In genomic region chr10:108443931-108444876, GRCm38 (mm10) we compare ENCODE assay signal across 10 mouse cellular contexts.
DNase-seq lines count a peak whose midpoint lies in the region; ATAC-seq and TF ChIP-seq lines count a peak whose summit lies in the region.
"Had no signal": no experiment of that assay in that cellular context is flagged by ENCODE, and none has a peak within 500 bp of the region (broad histone marks: within the 10 kb centered on the region; RNA-seq: fewer than 3 reads in every experiment).

No protein-coding gene starts in this region.

- H3K9ac ChIP-seq in forebrain, embryonic 11.5 days (ENCODE audit: low read length) = no peak overlapping the region
- H3K9ac ChIP-seq in midbrain, embryonic 12.5 days (replicated peaks) = no peak overlapping the region
- no peak overlapping the region for H3K9ac ChIP-seq in midbrain, embryonic 15.5 days
- no peak overlapping the region for H3K9ac ChIP-seq in stomach, embryonic 14.5 days (replicated peaks; ENCODE audit: low read depth, low read length)
- H3K9ac ChIP-seq: embryonic facial prominence, embryonic 12.5 days had no signal

- TF ChIP-seq POLR2A in kidney, adult 2 months (IDR thresholded peaks at IDR 0.05; ENCODE audit: low read depth, low read length) = no peak

- H3K4me1 ChIP-seq in forebrain, embryonic 10.5 days = peaks cover 24% of the 10 kb centered on the region
- peaks cover 2% of the 10 kb centered on the region; the same call in 1 of the 2 replicates for H3K4me1 ChIP-seq in forebrain, embryonic 11.5 days (replicated peaks; ENCODE audit: control insufficient read depth, insufficient read depth, low read length)
- H3K4me1 ChIP-seq in midbrain, embryonic 12.5 days = peaks cover 12% of the 10 kb centered on the region
- H3K4me1 ChIP-seq in midbrain, embryonic 15.5 days = peaks cover 5% of the 10 kb centered on the region; the same call in 1 of the 2 replicates
- peaks cover 20% of the 10 kb centered on the region; the same call in 1 of the 2 replicates for H3K4me1 ChIP-seq in kidney, adult 2 months (ENCODE audit: control insufficient read depth, insufficient read depth, low read length)
- H3K4me1 ChIP-seq in stomach, embryonic 14.5 days (ENCODE audit: control insufficient read depth, insufficient read depth, low read length) = peaks cover 12% of the 10 kb centered on the region; the same call in 1 of the 2 replicates

- H3K27me3 ChIP-seq in forebrain, embryonic 10.5 days (ENCODE audit: poor library complexity, severe bottlenecking) = no peaks in the 10 kb centered on the region; the same call in 1 of the 2 replicates
- no peaks in the 10 kb centered on the region for H3K27me3 ChIP-seq in forebrain, embryonic 11.5 days (ENCODE audit: control insufficient read depth, insufficient read depth, low read length)
- H3K27me3 ChIP-seq in midbrain, embryonic 12.5 days = no peaks in the 10 kb centered on the region; the same call in 1 of the 2 replicates
- H3K27me3 ChIP-seq in midbrain, embryonic 15.5 days (replicated peaks) = peaks cover 3% of the 10 kb centered on the region; the same call in 1 of the 2 replicates
- H3K27me3 ChIP-seq in kidney, adult 2 months (replicated peaks; ENCODE audit: control insufficient read depth, insufficient read depth, low read length) = no peaks in the 10 kb centered on the region
- no peaks in the 10 kb centered on the region for H3K27me3 ChIP-seq in stomach, embryonic 14.5 days (ENCODE audit: control insufficient read depth, insufficient read depth, low read length)

- ATAC-seq in forebrain, embryonic 11.5 days (replicated peaks; ENCODE audit: low FRiP score) = no peak
- ATAC-seq in midbrain, embryonic 12.5 days (ENCODE audit: low FRiP score, low read depth) = peak; percentile 21; the same call in 1 of the 2 replicates
- ATAC-seq in midbrain, embryonic 15.5 days (replicated peaks) = no peak; the same call in 1 of the 2 replicates
- 0 out of 2 replicates have a peak, but pooled peaks have one; percentile 29 for ATAC-seq in stomach, embryonic 14.5 days (ENCODE audit: insufficient number of reproducible peaks, insufficient read depth, low FRiP score, low read depth)

- no peak for DNase-seq in forebrain, embryonic 10.5 days (ENCODE audit: extremely low spot score, low spot score)
- no peak for DNase-seq in forebrain, embryonic 11.5 days (ENCODE audit: low spot score)
- DNase-seq in kidney, adult 2 months = peak; percentile 82
- no peak for DNase-seq in spleen, adult 18-20 months
- no peak for DNase-seq in layer of hippocampus, adult 8-10 months (ENCODE audit: low spot score in 2 of 2)
- DNase-seq: liver had no signal

- 0 out of 2 replicates have a peak overlapping the region, but pooled peaks have one; percentile 15 for H3K27ac ChIP-seq in forebrain, embryonic 10.5 days
- no peak overlapping the region for H3K27ac ChIP-seq in forebrain, embryonic 11.5 days (ENCODE audit: low read depth, low read length)
- no peak overlapping the region for H3K27ac ChIP-seq in midbrain, embryonic 12.5 days (replicated peaks)
- no peak overlapping the region for H3K27ac ChIP-seq in midbrain, embryonic 15.5 days
- peak overlapping the region; percentile 86 for H3K27ac ChIP-seq in kidney, adult 2 months (ENCODE audit: insufficient read depth, low read depth, low read length)
- no peak overlapping the region for H3K27ac ChIP-seq in stomach, embryonic 14.5 days (ENCODE audit: low read length)
- H3K27ac ChIP-seq: embryonic facial prominence, embryonic 12.5 days had no signal

- H3K4me3 ChIP-seq in forebrain, embryonic 10.5 days = no peak overlapping the region
- no peak overlapping the region for H3K4me3 ChIP-seq in forebrain, embryonic 11.5 days (ENCODE audit: low read depth, low read length)
- H3K4me3 ChIP-seq in midbrain, embryonic 12.5 days = no peak overlapping the region
- no peak overlapping the region for H3K4me3 ChIP-seq in midbrain, embryonic 15.5 days
- peak overlapping the region; percentile 31 for H3K4me3 ChIP-seq in kidney, adult 2 months (ENCODE audit: insufficient read depth, low read depth, low read length)
- no peak overlapping the region for H3K4me3 ChIP-seq in stomach, embryonic 14.5 days (ENCODE audit: low read depth, low read length)
- H3K4me3 ChIP-seq: embryonic facial prominence, embryonic 12.5 days had no signal

- H3K9me3 ChIP-seq in forebrain, embryonic 10.5 days = no peaks in the 10 kb centered on the region
- H3K9me3 ChIP-seq in forebrain, embryonic 11.5 days (ENCODE audit: control insufficient read depth, low read length) = no peaks in the 10 kb centered on the region
- no peaks in the 10 kb centered on the region for H3K9me3 ChIP-seq in midbrain, embryonic 12.5 days
- H3K9me3 ChIP-seq in midbrain, embryonic 15.5 days = no peaks in the 10 kb centered on the region
- no peaks in the 10 kb centered on the region for H3K9me3 ChIP-seq in stomach, embryonic 14.5 days (ENCODE audit: control insufficient read depth, low read depth, low read length)
- H3K9me3 ChIP-seq: embryonic facial prominence, embryonic 12.5 days had no signal

- TF ChIP-seq CTCF in kidney, adult 2 months (conservative IDR thresholded peaks at IDR 0.05; ENCODE audit: insufficient read depth, insufficient read length, low read depth, low read length) = no peak

- WGBS in forebrain, embryonic 10.5 days = 80% methylated on average over 19 of the region's 19 CpGs
- 71% methylated on average over 19 of the region's 19 CpGs for WGBS in forebrain, embryonic 11.5 days
- 63% methylated on average over 19 of the region's 19 CpGs for WGBS in midbrain, embryonic 12.5 days
- WGBS in midbrain, embryonic 15.5 days = 48% methylated on average over 19 of the region's 19 CpGs
- WGBS in kidney, adult 2 months = 47% methylated on average over 19 of the region's 19 CpGs
- WGBS in stomach, embryonic 14.5 days = 54% methylated on average over 19 of the region's 19 CpGs

- no peak overlapping the region for H3K4me2 ChIP-seq in forebrain, embryonic 11.5 days (ENCODE audit: low read depth, low read length, severe bottlenecking)
- H3K4me2 ChIP-seq in midbrain, embryonic 12.5 days (replicated peaks) = no peak overlapping the region
- no peak overlapping the region for H3K4me2 ChIP-seq in midbrain, embryonic 15.5 days
- no peak overlapping the region for H3K4me2 ChIP-seq in stomach, embryonic 14.5 days (replicated peaks; ENCODE audit: low read depth, low read length)
- H3K4me2 ChIP-seq: embryonic facial prominence, embryonic 12.5 days had no signal

- no peaks in the 10 kb centered on the region for H3K36me3 ChIP-seq in forebrain, embryonic 10.5 days (replicated peaks)
- no peaks in the 10 kb centered on the region for H3K36me3 ChIP-seq in forebrain, embryonic 11.5 days (ENCODE audit: control insufficient read depth, insufficient read depth, low read length)
- H3K36me3 ChIP-seq in midbrain, embryonic 12.5 days = no peaks in the 10 kb centered on the region
- no peaks in the 10 kb centered on the region for H3K36me3 ChIP-seq in midbrain, embryonic 15.5 days (replicated peaks)
- H3K36me3 ChIP-seq in kidney, adult 2 months (ENCODE audit: control insufficient read depth, insufficient read depth, low read length) = no peaks in the 10 kb centered on the region
- H3K36me3 ChIP-seq in stomach, embryonic 14.5 days (ENCODE audit: control insufficient read depth, insufficient read depth, low read length) = no peaks in the 10 kb centered on the region
- H3K36me3 ChIP-seq: embryonic facial prominence, embryonic 12.5 days had no signal

Comparison
In these comparisons a context has a peak if more than half of its experiments do, and no peak if none do; other contexts are left out.
1. H3K27ac ChIP-seq: peak in forebrain, embryonic 10.5 days (single experiment) and kidney, adult 2 months (single experiment); none in forebrain, embryonic 11.5 days (single experiment), midbrain, embryonic 12.5 days (single experiment), midbrain, embryonic 15.5 days (single experiment) and stomach, embryonic 14.5 days (single experiment).
2. ATAC-seq: peak in midbrain, embryonic 12.5 days (single experiment) and stomach, embryonic 14.5 days (single experiment); none in forebrain, embryonic 11.5 days (single experiment) and midbrain, embryonic 15.5 days (single experiment).